Mouse (Mus musculus): ENCODE results near the gene Osbpl11. TPM values are rescaled to one million over a fixed set of nuclear protein-coding genes. Genes with fewer than 3 reads are reported as not detected.
A peak's percentile ranks its signal among the peaks of the same experiment; 100 is the strongest.

Osbpl11 gene
- polyA plus RNA-seq, 1 experiment from 2014 or later, result 30.3 TPM

DNA sequence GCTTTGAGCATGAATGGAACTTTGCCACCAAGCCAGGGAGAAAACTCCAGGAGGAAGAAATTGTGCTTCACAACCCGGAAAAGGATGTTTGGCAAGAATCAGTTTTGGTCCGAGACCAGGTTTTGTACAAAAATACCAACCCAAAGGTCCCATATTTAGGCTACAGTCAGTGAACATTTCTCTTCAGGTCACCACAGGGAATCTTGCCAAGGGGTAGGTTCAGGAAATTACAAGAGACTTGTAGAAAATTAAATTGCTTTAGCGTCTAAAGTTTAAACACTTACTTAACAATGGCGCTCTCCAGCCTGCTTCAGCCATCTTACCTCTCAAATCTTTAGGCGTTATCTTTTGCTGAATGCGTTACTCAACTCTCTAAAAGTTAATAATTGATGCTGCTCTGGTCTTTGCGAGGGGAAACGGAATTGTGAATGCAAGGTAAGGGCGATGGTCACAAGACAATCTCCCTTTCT lies 65.8 kb downstream of the Osbpl11 start:
- ATAC-seq (ENCODE audit: low FRiP score, low read depth), result no peak
- peak overlapping the region; percentile 69 for H3K4me2 ChIP-seq (replicated peaks)
- no peaks in the 10 kb centered on the region for H3K9me3 ChIP-seq
- peak overlapping the region; percentile 96 for H3K4me3 ChIP-seq
- WGBS, result 23% methylated on average over 9 of the region's 9 CpGs
- peak overlapping the region; percentile 92 for H3K9ac ChIP-seq (replicated peaks)
- 0 out of 2 replicates have a peak, but pooled peaks cover 2% of the 10 kb centered on the region for H3K4me1 ChIP-seq
- no peaks in the 10 kb centered on the region for H3K36me3 ChIP-seq
- H3K27me3 ChIP-seq, result no peaks in the 10 kb centered on the region
- H3K27ac ChIP-seq (replicated peaks), result no peak overlapping the region

DNA sequence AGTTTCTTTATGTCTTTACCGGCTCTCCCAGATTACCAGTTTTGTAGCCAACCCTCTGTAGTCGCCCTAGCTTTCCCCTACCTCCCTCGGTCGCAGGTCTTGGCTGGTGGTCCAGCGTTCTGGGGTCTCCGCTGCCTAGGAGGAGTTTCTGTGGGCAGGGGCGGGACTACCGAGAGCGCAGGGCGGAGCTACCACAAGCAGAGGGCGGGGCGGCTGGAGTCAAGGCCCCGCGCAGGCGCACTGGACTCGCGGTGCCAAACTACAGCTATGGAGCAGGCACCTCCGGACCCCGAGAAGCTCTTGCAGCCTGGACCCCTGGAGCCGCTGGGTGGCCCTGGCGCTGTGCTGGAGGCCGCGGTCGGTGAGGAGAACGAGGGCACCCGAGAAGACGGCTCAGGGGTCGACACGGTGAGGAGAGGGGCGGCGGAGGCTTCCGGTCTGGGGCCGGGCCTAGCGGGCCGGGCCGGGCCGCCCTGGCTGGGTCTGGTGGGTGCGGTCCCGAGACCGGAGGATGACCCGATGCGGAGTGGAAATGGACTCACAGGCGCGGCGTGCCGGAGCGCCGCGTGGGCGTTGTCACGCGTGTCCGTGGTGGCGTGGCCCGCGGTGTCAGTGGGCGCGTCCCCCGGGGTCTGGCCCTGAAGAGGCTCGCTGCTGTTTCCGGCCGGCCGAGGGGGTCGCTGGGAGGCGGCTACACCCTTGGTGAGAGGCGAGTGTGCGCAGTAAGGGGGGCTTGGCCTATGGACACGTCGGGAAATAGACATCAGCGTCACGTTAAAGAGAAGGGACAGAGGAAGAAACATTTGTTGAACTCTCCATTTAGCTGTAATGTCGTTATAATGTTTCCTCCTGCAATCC lies 66.6 kb downstream of the Osbpl11 start, which contains the start of gene Snx4:
Gene Snx4, plus strand, starts transcription at position 249 of the 858 bp plus-strand sequence.
- Histone ChIP-seq H3K4me3 (peak within 1 kb of the TSS; percentile 96), H3K27me3 (no peaks in the 10 kb centered on the region), H3K4me2 (replicated peaks) (peak within 1 kb of the TSS; percentile 69), H3K9ac (replicated peaks) (peak within 1 kb of the TSS; percentile 92), H3K9me3 (no peaks in the 10 kb centered on the region), H3K36me3 (no peaks in the 10 kb centered on the region), H3K4me1 (0 out of 2 replicates have a peak, but pooled peaks cover 2% of the 10 kb centered on the region), H3K27ac (replicated peaks) (peak within 1 kb of the TSS; percentile 79)
- peak; percentile 92 for ATAC-seq (ENCODE audit: low FRiP score, low read depth)
- under 1% methylated on average over 71 of the region's 72 CpGs for WGBS

DNA sequence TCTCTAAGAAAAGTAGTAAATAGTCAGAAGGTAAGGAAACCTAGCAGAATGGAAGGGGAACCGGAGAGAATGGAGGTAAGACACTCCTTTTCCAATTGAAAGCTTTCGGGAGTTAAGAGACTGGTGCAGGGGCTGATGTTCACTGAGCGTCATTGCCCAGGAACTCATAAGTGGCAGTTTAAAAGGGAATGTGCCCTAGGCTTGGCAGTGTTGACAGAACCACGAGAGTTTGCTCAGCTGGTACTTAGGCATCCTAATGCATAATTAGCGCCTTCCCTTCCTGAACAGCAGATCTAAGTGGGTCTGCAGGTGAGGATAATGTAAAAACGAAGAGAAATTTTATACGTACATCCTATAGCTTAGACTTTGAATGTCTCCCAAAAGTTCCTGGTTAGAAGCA lies 70.7 kb downstream of the Osbpl11 start:
- 0 out of 2 replicates have a peak, but pooled peaks cover 2% of the 10 kb centered on the region for H3K4me1 ChIP-seq
- ATAC-seq (ENCODE audit: low FRiP score, low read depth), result no peak
- no peak overlapping the region for H3K4me2 ChIP-seq (replicated peaks)
- H3K9ac ChIP-seq (replicated peaks), result no peak overlapping the region
- H3K4me3 ChIP-seq, result no peak overlapping the region
- no peaks in the 10 kb centered on the region for H3K27me3 ChIP-seq
- WGBS, result 87% methylated on average over 7 of the region's 7 CpGs
- no peaks in the 10 kb centered on the region for H3K9me3 ChIP-seq
- no peak overlapping the region for H3K27ac ChIP-seq (replicated peaks)
- 0 out of 2 replicates have a peak, but pooled peaks cover 3% of the 10 kb centered on the region for H3K36me3 ChIP-seq

DNA sequence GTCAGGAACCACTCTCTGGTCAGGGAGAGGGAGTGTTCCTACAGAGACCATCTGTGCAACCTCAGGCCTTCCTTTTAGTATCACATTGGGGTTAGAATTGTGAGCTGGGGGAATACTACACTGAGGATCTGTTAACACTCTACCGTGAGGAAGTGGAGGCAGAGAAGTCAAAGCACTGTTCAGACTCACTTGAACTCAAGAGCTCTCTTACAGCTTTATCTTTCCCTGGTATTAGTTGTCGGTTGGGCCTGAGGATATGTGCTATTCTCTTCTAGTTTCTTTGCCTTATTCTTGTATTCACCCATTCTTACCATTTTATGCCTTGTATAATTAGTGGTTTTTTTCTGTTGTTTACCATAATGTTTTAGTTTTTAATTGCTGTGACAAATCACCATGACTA lies 73.7 kb downstream of the Osbpl11 start:
- Histone ChIP-seq H3K9ac (replicated peaks) (no peak overlapping the region), H3K27me3 (no peaks in the 10 kb centered on the region), H3K4me1 (0 out of 2 replicates have a peak, but pooled peaks cover 2% of the 10 kb centered on the region), H3K9me3 (no peaks in the 10 kb centered on the region), H3K4me3 (no peak overlapping the region), H3K27ac (replicated peaks) (no peak overlapping the region), H3K4me2 (replicated peaks) (no peak overlapping the region), H3K36me3 (0 out of 2 replicates have a peak, but pooled peaks cover 3% of the 10 kb centered on the region)
- no peak for ATAC-seq (ENCODE audit: low FRiP score, low read depth)
- WGBS, result 84% methylated on average over 2 of the region's 2 CpGs

DNA sequence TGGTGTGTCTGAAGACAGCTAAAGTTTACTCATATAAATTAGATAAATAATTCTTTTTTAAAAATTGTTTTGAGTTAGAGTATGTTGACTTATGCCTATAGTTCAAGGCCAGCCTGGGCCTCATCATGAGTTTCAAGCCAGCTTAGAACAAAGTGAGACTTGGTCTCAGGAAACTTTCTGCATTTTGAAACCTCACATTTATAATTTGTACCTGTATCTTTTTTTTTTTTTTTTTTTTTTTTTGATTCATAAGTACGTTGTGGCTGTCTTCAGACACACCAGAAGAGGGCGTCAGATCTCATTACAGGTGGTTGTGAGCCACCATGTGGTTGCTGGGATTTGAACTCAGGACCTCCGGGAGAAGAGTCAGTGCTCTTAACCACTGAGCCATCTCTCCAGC lies 75.0 kb downstream of the Osbpl11 start:
- Histone ChIP-seq H3K4me3 (no peak overlapping the region), H3K27ac (replicated peaks) (no peak overlapping the region), H3K4me2 (replicated peaks) (no peak overlapping the region), H3K27me3 (no peaks in the 10 kb centered on the region), H3K9me3 (no peaks in the 10 kb centered on the region), H3K4me1 (0 out of 2 replicates have a peak, but pooled peaks cover 2% of the 10 kb centered on the region), H3K9ac (replicated peaks) (no peak overlapping the region), H3K36me3 (peaks cover 11% of the 10 kb centered on the region; the same call in 1 of the 2 replicates)
- WGBS, result 79% methylated on average over 3 of the region's 3 CpGs
- ATAC-seq (ENCODE audit: low FRiP score, low read depth), result no peak

DNA sequence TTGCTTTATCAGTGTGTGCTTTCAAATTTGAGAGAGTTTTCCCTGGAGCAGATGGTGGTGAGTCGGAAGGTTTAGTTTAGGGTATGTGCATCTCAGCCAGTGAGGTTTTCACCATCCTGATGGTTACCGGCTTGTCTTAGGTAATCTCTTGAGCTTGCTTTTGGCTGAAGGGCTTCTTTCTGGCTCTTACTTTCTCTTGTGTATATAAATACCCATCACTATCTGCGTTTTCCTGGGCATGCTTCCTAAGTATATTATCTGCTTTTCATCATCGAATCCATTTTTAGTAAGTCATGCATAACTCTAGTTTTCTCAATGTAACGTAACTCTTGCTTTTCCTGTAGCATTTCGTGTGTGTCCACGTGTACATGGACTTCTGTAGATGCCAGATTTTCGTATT lies 76.0 kb downstream of the Osbpl11 start:
- WGBS, result 96% methylated on average over 8 of the region's 8 CpGs
- ATAC-seq (ENCODE audit: low FRiP score, low read depth), result no peak
- H3K9me3 ChIP-seq, result no peaks in the 10 kb centered on the region

DNA sequence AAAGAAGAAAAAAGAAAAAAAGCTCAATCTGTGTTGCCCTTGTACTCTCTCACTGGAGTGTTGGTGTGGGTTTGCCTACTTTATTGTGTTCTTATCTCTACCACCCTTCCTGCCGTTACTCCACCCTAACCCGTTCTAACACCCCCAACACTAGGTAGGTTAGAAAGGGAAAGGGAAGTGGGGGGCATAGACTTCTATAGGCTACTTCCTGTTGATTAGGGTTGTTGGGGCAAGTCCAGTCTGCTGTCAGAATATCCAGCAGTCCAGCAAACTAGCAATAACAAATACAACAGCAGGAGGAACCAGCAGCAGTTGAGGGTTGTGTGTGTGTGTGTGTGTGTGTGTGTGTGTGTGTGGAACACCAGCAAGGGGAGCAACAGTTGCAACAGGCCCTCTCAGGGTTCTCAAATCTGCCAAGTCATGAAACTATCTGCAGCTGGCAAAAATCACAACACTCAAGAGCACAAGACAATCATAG lies 76.8 kb downstream of the Osbpl11 start:
- no peak for ATAC-seq (ENCODE audit: low FRiP score, low read depth)
- Histone ChIP-seq H3K4me3 (no peak overlapping the region), H3K9ac (replicated peaks) (no peak overlapping the region), H3K27ac (replicated peaks) (no peak overlapping the region), H3K9me3 (no peaks in the 10 kb centered on the region), H3K27me3 (no peaks in the 10 kb centered on the region), H3K4me2 (replicated peaks) (no peak overlapping the region), H3K4me1 (no peaks in the 10 kb centered on the region), H3K36me3 (peaks cover 21% of the 10 kb centered on the region)
- 91% methylated on average over 2 of the region's 2 CpGs for WGBS

More for the DNA sequence above, 76.0 kb downstream of the Osbpl11 start:
- H3K4me2 ChIP-seq (replicated peaks), result no peak overlapping the region
- H3K27ac ChIP-seq (replicated peaks), result no peak overlapping the region
- peaks cover 21% of the 10 kb centered on the region for H3K36me3 ChIP-seq
- no peaks in the 10 kb centered on the region for H3K27me3 ChIP-seq
- H3K9ac ChIP-seq (replicated peaks), result no peak overlapping the region
- no peaks in the 10 kb centered on the region for H3K4me1 ChIP-seq
- H3K4me3 ChIP-seq, result no peak overlapping the region

DNA sequence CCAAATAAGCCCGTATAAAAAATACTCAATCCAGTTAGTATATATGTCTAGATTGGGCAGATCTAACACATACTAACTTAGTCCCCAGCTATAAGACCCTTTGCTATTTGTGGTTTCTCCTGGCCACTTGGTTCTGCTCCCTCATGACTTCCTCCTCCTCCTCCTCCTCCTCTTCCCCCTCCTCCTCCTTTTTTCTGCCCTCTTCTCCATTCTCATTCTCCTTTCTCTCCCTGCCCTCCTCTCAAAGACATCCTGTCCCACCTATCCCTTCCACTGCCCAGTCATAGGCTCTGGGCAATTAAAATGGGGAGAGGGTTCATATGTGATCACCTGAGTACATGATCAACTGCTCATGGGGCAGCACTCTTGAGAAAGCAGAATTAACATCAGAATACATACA lies 77.2 kb downstream of the Osbpl11 start:
- Histone ChIP-seq H3K9ac (replicated peaks) (no peak overlapping the region), H3K4me3 (no peak overlapping the region), H3K9me3 (no peaks in the 10 kb centered on the region), H3K4me2 (replicated peaks) (no peak overlapping the region), H3K36me3 (peaks cover 23% of the 10 kb centered on the region), H3K27me3 (no peaks in the 10 kb centered on the region), H3K4me1 (no peaks in the 10 kb centered on the region), H3K27ac (replicated peaks) (no peak overlapping the region)
- WGBS, result 95% methylated on average over 1 of the region's 1 CpGs
- no peak for ATAC-seq (ENCODE audit: low FRiP score, low read depth)

DNA sequence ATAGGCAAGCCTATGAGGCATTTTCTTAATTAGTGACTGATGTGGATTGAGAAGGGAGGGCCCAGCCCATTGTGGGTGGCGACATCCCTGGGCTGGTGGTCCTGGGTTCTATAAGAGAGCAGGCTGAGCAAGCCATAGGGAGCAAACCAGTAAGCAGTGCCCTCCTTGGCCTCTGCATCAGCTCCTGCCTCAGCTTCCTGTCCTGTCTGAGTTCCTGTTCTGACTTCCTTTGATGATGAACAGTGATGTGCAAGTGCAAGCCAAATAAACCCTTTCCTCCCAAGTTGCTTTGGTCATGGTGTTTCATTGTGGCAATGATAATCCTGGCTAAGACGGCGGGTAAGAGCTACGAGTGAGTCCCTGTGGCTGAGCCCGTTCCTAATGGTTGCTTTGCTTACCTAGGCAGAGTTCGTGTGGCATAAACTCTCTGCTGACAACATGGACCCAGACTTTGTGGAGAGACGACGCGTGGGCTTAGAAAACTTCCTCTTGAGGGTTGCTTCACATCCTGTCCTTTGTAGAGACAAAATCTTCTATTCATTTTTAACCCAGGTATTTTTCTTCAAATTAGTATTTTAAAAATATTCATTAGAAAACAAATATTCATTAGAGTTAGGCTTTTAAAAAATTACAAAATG lies 82.9 kb downstream of the Osbpl11 start:
- Histone ChIP-seq H3K4me3 (no peak overlapping the region), H3K36me3 (peaks cover 54% of the 10 kb centered on the region)
- WGBS, result 86% methylated on average over 9 of the region's 9 CpGs

DNA sequence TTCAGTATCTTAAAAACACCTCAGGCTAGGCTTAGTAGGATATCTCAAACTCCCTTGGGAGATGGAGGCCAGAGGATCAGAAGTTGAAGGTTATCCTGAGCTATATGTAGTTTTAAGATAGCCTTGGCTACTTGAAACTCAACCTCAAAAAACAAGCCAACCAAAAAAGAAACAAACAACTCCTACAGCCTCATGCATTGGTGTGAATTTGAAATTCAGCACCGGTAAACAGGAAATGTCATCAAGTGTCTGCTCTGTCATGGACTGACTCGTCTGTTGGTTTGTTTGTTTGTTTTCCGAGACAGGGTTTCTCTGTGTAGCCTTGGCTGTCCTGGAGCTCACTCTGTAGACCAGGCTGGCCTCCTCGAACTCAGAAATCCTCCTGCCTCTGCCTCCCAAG lies 87.0 kb downstream of the Osbpl11 start:
- 91% methylated on average over 4 of the region's 4 CpGs for WGBS
- H3K4me3 ChIP-seq, result no peak overlapping the region
- H3K36me3 ChIP-seq, result peaks cover 64% of the 10 kb centered on the region

More for the DNA sequence above, 82.9 kb downstream of the Osbpl11 start:
- Histone ChIP-seq H3K27ac (replicated peaks) (no peak overlapping the region), H3K9ac (replicated peaks) (no peak overlapping the region), H3K9me3 (no peaks in the 10 kb centered on the region), H3K4me2 (replicated peaks) (no peak overlapping the region), H3K4me1 (no peaks in the 10 kb centered on the region), H3K27me3 (no peaks in the 10 kb centered on the region)
- no peak for ATAC-seq (ENCODE audit: low FRiP score, low read depth)

DNA sequence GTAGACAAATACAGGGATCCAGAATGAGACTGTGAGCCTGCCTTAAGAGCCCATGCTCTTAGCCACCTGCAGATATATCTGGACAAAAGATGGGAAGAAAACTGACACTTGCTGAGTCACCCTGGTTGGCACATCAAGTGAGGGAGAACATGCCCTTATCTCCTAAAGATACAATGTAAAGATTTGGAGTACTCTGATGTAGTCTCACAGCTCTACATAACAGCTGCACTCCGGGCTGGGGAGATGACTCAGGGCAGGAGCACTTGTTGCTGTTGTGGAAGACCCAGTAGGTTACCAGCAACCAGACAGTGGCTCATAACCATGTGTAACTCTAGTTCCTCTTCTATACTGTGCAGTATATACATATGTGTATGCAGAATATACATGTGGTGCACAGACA lies 98.2 kb downstream of the Osbpl11 start:
- Histone ChIP-seq H3K4me3 (no peak overlapping the region), H3K4me2 (replicated peaks) (no peak overlapping the region), H3K4me1 (no peaks in the 10 kb centered on the region), H3K27me3 (no peaks in the 10 kb centered on the region), H3K36me3 (peaks cover 49% of the 10 kb centered on the region), H3K27ac (replicated peaks) (no peak overlapping the region), H3K9ac (replicated peaks) (no peak overlapping the region), H3K9me3 (no peaks in the 10 kb centered on the region)
- ATAC-seq (ENCODE audit: low FRiP score, low read depth), result no peak
- WGBS, result 90% methylated on average over 1 of the region's 1 CpGs

More for the DNA sequence above, 87.0 kb downstream of the Osbpl11 start:
- Histone ChIP-seq H3K9me3 (no peaks in the 10 kb centered on the region), H3K27me3 (no peaks in the 10 kb centered on the region), H3K4me2 (replicated peaks) (no peak overlapping the region), H3K27ac (replicated peaks) (no peak overlapping the region), H3K9ac (replicated peaks) (no peak overlapping the region), H3K4me1 (no peaks in the 10 kb centered on the region)
- ATAC-seq (ENCODE audit: low FRiP score, low read depth), result no peak

DNA sequence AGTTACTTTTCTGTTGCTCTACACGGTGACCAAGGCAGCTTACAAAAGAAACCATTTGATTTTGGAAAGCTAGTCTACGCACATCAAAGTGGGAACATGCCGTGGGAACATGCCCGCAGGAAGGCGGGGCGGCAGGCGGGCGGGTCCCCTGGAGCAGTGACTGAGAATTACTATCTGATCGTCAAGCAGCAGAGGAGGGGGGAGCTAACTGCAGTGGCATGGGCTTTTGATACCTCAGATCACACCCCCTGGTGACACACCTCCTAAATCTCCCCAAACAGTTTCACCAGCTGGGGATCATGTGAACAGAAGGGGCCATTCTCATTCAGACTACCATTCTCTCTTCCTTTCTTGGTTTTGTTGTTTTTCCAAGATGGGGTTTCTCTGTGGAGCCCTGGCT lies 103.7 kb downstream of the Osbpl11 start:
- WGBS, result 79% methylated on average over 9 of the region's 9 CpGs
- Histone ChIP-seq H3K27ac (replicated peaks) (no peak overlapping the region), H3K4me3 (no peak overlapping the region), H3K27me3 (no peaks in the 10 kb centered on the region), H3K36me3 (peaks cover 75% of the 10 kb centered on the region), H3K4me1 (no peaks in the 10 kb centered on the region), H3K9me3 (peaks cover 6% of the 10 kb centered on the region; the same call in 1 of the 2 replicates), H3K4me2 (replicated peaks) (no peak overlapping the region), H3K9ac (replicated peaks) (no peak overlapping the region)
- no peak for ATAC-seq (ENCODE audit: low FRiP score, low read depth)

Data from midbrain, embryonic 12.5 days (tissue).